Mouse (Mus musculus) hematopoietic multipotent progenitor cell, adult 10-12 weeks (in vitro differentiated cells): ENCODE measurements around the gene Ogfod3. TPM values are rescaled to one million over a fixed set of nuclear protein-coding genes. Genes with fewer than 3 reads are reported as not detected.

ENCODE experiments used
- polyA plus RNA-seq: library from polyadenylated mRNA; stranded (reverse); fragments of >175 nt; gene quantifications from 2 replicates; pipeline ENCODE4 v1.2.3, GENCODE M21; 2012; ENCODE audit warnings: low replicate concordance

The Ogfod3 gene
- polyA plus RNA-seq: 7.4 and 9.2 TPM in 2 replicates

DNA sequence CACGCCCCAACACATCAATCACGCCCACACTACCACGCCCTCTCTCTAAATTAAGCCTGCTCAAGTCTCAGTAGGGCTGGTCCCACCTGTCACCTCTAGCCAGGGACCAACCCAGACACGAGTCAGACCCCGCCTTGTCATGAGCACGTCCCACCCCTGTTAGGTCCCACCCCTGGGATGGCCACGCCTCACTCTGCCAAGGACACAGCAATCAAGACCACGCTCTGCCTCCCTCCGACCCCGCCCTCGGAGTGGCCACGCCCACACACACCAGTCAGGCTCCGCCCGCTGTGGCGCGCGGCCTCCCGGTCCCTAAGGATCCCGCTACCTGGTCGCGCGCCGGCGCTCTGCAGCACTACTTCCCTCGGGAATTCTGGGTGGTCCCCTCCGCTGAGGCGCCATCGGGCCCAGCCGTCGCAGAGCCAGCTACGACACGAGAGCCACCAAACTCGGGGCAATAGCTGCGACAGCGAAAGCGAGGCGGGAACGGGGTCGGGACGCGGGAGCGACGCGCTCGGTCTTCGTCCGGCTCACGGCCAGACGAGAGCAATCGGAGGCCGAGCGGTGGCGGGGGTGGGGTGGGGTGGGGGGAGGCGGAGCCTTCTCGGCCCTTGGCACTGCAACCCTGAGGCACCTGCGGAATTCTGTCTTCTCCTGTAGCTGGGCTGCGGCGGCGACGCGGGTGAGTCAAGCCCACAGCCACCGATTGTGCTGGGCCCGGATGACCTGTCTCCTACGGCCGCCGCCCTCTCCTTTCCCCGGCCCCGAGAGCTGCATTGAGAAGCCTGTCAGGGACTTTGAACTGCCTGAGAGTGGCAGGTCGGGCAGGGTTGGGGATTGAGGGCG, at the start of gene Ogfod3, which contains the start of gene Hexdc:
TSS of gene Ogfod3 (minus strand) at position 551 of the 846 bp plus-strand sequence.
TSS of gene Hexdc (plus strand) at position 273 of the 846 bp plus-strand sequence.

DNA sequence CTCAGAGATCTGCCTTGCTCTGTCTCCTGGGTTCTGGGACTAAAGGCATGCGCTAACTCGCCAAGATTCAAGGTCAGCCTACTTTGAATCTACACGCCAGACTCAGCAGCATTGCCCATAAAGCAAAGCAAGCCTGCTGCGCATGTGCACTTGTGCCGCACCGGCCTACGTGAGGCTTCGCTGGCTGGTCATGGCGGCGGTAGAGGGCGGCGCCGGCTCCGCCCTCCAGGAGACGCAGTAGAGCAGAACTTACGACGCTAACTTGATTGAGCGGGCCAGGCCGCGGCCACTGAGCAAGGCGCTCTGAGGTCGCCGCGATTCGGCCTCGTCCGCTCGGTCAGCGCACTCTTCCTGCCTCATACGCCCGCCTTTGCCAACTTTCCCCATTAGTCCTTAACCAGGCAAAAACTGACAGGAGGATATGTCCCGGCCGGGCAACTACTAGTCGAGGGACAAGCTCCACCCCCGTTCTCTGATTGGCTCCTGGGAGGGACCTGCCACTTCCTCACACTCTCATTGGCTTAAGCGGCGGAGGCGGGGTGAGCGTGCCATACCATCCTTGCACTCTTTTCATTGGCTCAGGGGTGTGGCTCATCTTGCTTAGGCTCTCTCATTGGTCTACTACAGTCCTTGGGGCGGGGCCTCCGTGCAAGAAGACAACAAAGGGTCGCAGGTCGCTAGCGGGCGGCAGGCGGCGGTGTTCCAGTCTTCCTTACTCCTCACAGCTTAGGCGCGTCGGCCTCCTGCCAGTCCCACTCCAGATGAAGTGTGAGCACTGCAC, 32.2 kb upstream of the Ogfod3 start, which contains the start of gene Narf:
TSS of gene Narf (plus strand) at position 690 of the 781 bp plus-strand sequence.

DNA sequence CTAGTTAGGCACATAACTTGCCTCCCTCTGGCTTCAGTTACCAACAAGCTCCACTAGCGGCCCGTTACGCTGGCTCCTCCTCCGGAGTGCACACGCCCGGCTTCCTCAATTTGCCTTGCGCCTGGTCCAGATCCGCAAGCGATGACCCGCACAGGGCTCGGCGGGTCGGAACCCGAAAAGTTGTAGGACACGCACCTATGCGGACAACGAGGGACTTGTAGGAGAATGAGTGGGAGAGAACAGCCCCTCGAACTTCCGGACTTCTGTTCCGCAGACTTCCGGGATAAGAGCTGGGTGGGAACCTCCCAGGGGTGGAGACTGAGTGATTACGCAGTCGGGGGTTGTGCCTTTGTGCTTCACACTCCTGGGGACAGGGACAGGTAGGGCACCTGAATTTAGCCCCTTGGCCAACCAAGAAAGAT, 24.5 kb upstream of the Ogfod3 start, which contains the start of gene Cybc1:
TSS of gene Cybc1 (minus strand) at position 305 of the 422 bp plus-strand sequence.

DNA sequence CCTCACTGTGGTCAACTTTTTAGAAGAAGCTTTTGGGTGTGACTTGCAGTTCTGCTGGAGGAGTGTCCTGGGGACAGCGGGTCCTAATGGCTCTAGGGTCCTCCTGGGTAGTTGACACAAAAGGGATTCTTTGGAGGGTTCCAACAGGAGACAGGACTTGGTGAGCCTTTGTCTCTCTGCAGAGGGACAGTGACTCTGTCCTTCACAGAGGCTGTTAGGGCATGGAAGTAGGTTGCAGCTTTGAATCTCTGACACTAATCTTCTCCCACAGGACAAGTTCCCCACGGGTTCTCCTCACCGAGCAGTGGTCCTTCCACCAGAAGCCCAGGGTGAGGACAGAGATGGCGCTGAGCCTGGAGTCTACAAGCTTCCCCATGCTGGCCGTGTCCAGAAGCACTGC, 44.5 kb downstream of the Ogfod3 start, which contains the start of gene Uts2r:
TSS of gene Uts2r (plus strand) at position 301 of the 400 bp plus-strand sequence.

DNA sequence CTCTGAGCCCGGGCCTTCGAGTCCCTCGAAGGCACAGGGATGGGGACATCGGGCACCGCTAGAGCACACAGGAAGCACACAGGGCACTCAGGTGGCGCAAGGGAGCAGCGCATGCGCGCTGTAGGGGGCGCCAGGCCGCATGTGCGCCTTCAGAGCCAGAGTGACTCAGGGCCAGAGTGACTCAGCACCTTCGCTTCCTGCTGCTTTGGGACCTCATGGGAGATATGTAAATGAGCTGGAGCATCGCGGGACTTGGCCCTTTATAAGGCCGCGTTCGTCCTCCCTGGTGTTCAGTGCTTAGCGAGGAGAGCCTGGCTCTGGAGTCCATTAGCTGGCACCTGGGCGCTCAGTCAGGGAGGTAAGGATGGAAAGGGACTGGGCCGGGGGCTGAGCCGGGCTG, 58.6 kb downstream of the Ogfod3 start, which contains the start of gene Tex19.1:
TSS of gene Tex19.1 (plus strand) at position 279 of the 400 bp plus-strand sequence.

Other genes starting within 250 kb of the Ogfod3 start
- gene Csnk1d, start 213.4 kb downstream of the Ogfod3 start, polyA plus RNA-seq: 96.2 and 114 TPM in 2 replicates
- 34.8 and 96.3 TPM in 2 replicates for gene Cd7, start 165.3 kb downstream of the Ogfod3 start, polyA plus RNA-seq
- 0.05 TPM in 1 of 2 replicates, not detected in the other for gene Sectm1b, start 141.1 kb downstream of the Ogfod3 start, polyA plus RNA-seq
- 0.35 TPM in 1 of 2 replicates, not detected in the other for gene Sectm1a, start 123.5 kb downstream of the Ogfod3 start, polyA plus RNA-seq
- not detected in 2 replicates for gene Tex19.2, start 86.0 kb downstream of the Ogfod3 start, polyA plus RNA-seq
- not detected in 2 replicates for gene Tex19.1, start 58.6 kb downstream of the Ogfod3 start, polyA plus RNA-seq
- gene Uts2r, start 44.4 kb downstream of the Ogfod3 start, polyA plus RNA-seq: not detected in 2 replicates
- gene Hexdc, start 278 bp downstream of the Ogfod3 start, polyA plus RNA-seq: 8.8 and 18.1 TPM in 2 replicates
- 39.1 and 54.6 TPM in 2 replicates for gene Cybc1, start 24.6 kb upstream of the Ogfod3 start, polyA plus RNA-seq
- 2.8 and 9.0 TPM in 2 replicates for gene Narf, start 32.5 kb upstream of the Ogfod3 start, polyA plus RNA-seq
- gene Foxk2, start 55.3 kb upstream of the Ogfod3 start, polyA plus RNA-seq: 17.4 and 25.8 TPM in 2 replicates
- 10.8 and 17.9 TPM in 2 replicates for gene Wdr45b, start 149.7 kb upstream of the Ogfod3 start, polyA plus RNA-seq
- gene Rab40b, start 183.5 kb upstream of the Ogfod3 start, polyA plus RNA-seq: not detected in 2 replicates
- gene Fn3krp, start 216.7 kb upstream of the Ogfod3 start, polyA plus RNA-seq: 3.9 and 8.1 TPM in 2 replicates
- 0.13 and 4.7 TPM in 2 replicates for gene Fn3k, start 230.2 kb upstream of the Ogfod3 start, polyA plus RNA-seq
- gene Tbcd, start 247.2 kb upstream of the Ogfod3 start, polyA plus RNA-seq: 4.0 and 4.1 TPM in 2 replicates